Mouse (Mus musculus): ENCODE data around the gene Trhde. TPM values are rescaled to one million over a fixed set of nuclear protein-coding genes. Genes with fewer than 3 reads are reported as not detected.

The Trhde gene
- total RNA-seq, 1 experiment = not detected

DNA sequence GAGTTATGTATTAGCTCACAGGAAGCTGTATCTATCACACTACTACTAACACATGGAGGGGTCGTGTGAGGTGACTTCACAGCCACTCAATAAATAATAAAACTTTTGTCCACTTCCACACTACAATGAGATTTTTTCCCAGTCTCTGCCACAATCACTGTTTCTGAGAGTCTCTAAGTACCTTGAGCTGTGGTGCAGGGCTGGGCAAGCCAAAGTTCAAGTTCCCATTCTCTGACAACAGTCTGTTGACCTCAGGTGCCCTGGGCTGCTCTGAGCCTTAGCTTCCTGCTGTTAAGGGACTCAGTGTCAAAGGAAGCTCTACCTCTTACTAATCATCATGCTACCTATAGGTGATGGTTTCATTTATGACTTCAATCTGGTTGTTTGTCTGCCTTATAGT is 3.3 kb downstream of the Trhde start:
- Histone ChIP-seq H3K27ac (ENCODE audit: insufficient read depth, low read depth, low read length, poor library complexity, severe bottlenecking) (no peak overlapping the region), H3K9ac (ENCODE audit: insufficient read depth, low read depth, low read length, poor library complexity, severe bottlenecking) (no peak overlapping the region), H3K9me3 (ENCODE audit: control insufficient read depth, insufficient read depth, low read depth, low read length) (no peaks in the 10 kb centered on the region), H3K4me3 (ENCODE audit: insufficient read depth in 1 of 2, low read depth in 1 of 2, low read length in 2 of 2, poor library complexity in 1 of 2, severe bottlenecking in 1 of 2) (no peak overlapping the region), H3K36me3 (ENCODE audit: control insufficient read depth, insufficient read depth, low read length, poor library complexity, severe bottlenecking) (no peaks in the 10 kb centered on the region), H3K4me1 (ENCODE audit: control insufficient read depth in 2 of 2, insufficient read depth in 2 of 2, low read length in 2 of 2, poor library complexity in 1 of 2) (peaks cover 0 to 3% of the 10 kb centered on the region in 2 experiments; a peak in 1 of 4 replicates)
- DNase-seq (ENCODE audit: low read depth, low spot score) = no peak
- in situ Hi-C loops (cut with MboI; ENCODE audit: low sequenced_read_pairs in 2 of 2, unreplicated experiment in 2 of 2) = no loop called here
- no peak for TF ChIP-seq CHD2 (IDR thresholded peaks at IDR 0.05; ENCODE audit: low read depth, low read length)
- no peak for TF ChIP-seq MAFK (IDR thresholded peaks at IDR 0.05; ENCODE audit: insufficient read depth, low read depth, low read length)
- TF ChIP-seq ZNF384 (IDR thresholded peaks at IDR 0.05; ENCODE audit: low read depth, low read length) = no peak
- no peak for TF ChIP-seq ZC3H11A (IDR thresholded peaks at IDR 0.05; ENCODE audit: borderline replicate concordance, low read depth, low read length)
- no peak for TF ChIP-seq HCFC1 (IDR thresholded peaks at IDR 0.05; ENCODE audit: borderline replicate concordance, insufficient read depth, low read length)

DNA sequence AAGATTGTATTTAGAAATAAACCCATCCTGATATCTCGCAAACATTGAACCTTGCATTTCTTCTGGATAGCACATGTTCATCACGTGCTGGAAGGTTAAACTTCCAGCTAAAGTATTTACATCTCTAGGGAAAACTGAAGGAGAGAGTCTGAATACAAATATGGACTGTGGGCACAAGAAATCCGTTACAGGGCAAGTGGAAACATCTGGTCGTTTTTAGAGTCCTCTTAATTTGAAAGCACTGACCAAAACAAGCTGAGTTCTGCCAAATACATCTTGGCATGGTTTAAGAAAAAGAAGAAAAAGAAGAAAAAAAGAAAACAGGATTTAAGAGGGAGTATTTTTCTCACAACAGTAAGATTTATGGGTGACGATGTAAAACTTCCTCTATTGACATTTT is 3.9 kb downstream of the Trhde start:
- Histone ChIP-seq H3K27ac (ENCODE audit: insufficient read depth, low read depth, low read length, poor library complexity, severe bottlenecking) (no peak overlapping the region), H3K9me3 (ENCODE audit: control insufficient read depth, insufficient read depth, low read depth, low read length) (no peaks in the 10 kb centered on the region), H3K9ac (ENCODE audit: insufficient read depth, low read depth, low read length, poor library complexity, severe bottlenecking) (no peak overlapping the region), H3K4me1 (ENCODE audit: control insufficient read depth in 2 of 2, insufficient read depth in 2 of 2, low read length in 2 of 2, poor library complexity in 1 of 2) (peaks cover 0 to 3% of the 10 kb centered on the region in 2 experiments; a peak in 1 of 4 replicates), H3K4me3 (ENCODE audit: insufficient read depth in 1 of 2, low read depth in 1 of 2, low read length in 2 of 2, poor library complexity in 1 of 2, severe bottlenecking in 1 of 2) (no peak overlapping the region), H3K36me3 (ENCODE audit: control insufficient read depth, insufficient read depth, low read length, poor library complexity, severe bottlenecking) (no peaks in the 10 kb centered on the region)
- in situ Hi-C loops (cut with MboI; ENCODE audit: low sequenced_read_pairs in 2 of 2, unreplicated experiment in 2 of 2) = no loop called here
- TF ChIP-seq ZNF384 (IDR thresholded peaks at IDR 0.05; ENCODE audit: low read depth, low read length) = no peak
- no peak for TF ChIP-seq MAFK (IDR thresholded peaks at IDR 0.05; ENCODE audit: insufficient read depth, low read depth, low read length)
- TF ChIP-seq HCFC1 (IDR thresholded peaks at IDR 0.05; ENCODE audit: borderline replicate concordance, insufficient read depth, low read length) = no peak
- no peak for TF ChIP-seq CHD2 (IDR thresholded peaks at IDR 0.05; ENCODE audit: low read depth, low read length)
- no peak for TF ChIP-seq ZC3H11A (IDR thresholded peaks at IDR 0.05; ENCODE audit: borderline replicate concordance, low read depth, low read length)
- DNase-seq (ENCODE audit: low read depth, low spot score) = no peak

DNA sequence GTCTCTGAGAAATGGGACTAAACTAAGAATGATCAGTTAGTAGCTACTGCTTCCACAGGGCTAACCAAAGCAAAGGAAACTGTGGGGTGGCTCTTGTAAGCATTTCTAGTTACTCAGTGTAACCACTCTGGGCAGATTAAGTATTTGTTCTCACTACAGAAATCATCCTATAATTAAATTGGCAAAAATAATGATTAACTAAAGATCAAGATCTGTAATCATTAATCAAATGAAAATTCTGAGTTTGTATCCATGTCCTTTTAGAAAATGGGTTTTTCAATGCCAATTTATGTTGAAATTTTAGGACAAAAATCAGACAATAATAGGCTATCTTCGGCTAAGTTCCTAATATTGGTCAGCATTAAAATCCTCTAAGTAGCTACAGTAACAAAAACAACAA is 4.4 kb downstream of the Trhde start:
- in situ Hi-C loops (cut with MboI; ENCODE audit: low sequenced_read_pairs in 2 of 2, unreplicated experiment in 2 of 2) = no loop called here
- Histone ChIP-seq H3K27ac (ENCODE audit: insufficient read depth, low read depth, low read length, poor library complexity, severe bottlenecking) (no peak overlapping the region), H3K4me3 (ENCODE audit: insufficient read depth in 1 of 2, low read depth in 1 of 2, low read length in 2 of 2, poor library complexity in 1 of 2, severe bottlenecking in 1 of 2) (no peak overlapping the region), H3K36me3 (ENCODE audit: control insufficient read depth, insufficient read depth, low read length, poor library complexity, severe bottlenecking) (no peaks in the 10 kb centered on the region), H3K9ac (ENCODE audit: insufficient read depth, low read depth, low read length, poor library complexity, severe bottlenecking) (no peak overlapping the region), H3K4me1 (ENCODE audit: control insufficient read depth in 2 of 2, insufficient read depth in 2 of 2, low read length in 2 of 2, poor library complexity in 1 of 2) (peaks cover 0 to 3% of the 10 kb centered on the region in 2 experiments; a peak in 1 of 4 replicates), H3K9me3 (ENCODE audit: control insufficient read depth, insufficient read depth, low read depth, low read length) (no peaks in the 10 kb centered on the region)
- DNase-seq (ENCODE audit: low read depth, low spot score) = no peak
- TF ChIP-seq CHD2 (IDR thresholded peaks at IDR 0.05; ENCODE audit: low read depth, low read length) (no peak), HCFC1 (IDR thresholded peaks at IDR 0.05; ENCODE audit: borderline replicate concordance, insufficient read depth, low read length) (no peak), ZNF384 (IDR thresholded peaks at IDR 0.05; ENCODE audit: low read depth, low read length) (no peak), MAFK (IDR thresholded peaks at IDR 0.05; ENCODE audit: insufficient read depth, low read depth, low read length) (no peak), ZC3H11A (IDR thresholded peaks at IDR 0.05; ENCODE audit: borderline replicate concordance, low read depth, low read length) (no peak)

GRCm38 (mm10) chr10:114796872-114797271 is 5.2 kb downstream of the Trhde start:
- Histone ChIP-seq H3K36me3 (ENCODE audit: control insufficient read depth, insufficient read depth, low read length, poor library complexity, severe bottlenecking) (no peaks in the 10 kb centered on the region), H3K4me1 (ENCODE audit: control insufficient read depth in 2 of 2, insufficient read depth in 2 of 2, low read length in 2 of 2, poor library complexity in 1 of 2) (peaks cover 0 to 3% of the 10 kb centered on the region in 2 experiments; a peak in 1 of 4 replicates), H3K9ac (ENCODE audit: insufficient read depth, low read depth, low read length, poor library complexity, severe bottlenecking) (no peak overlapping the region), H3K9me3 (ENCODE audit: control insufficient read depth, insufficient read depth, low read depth, low read length) (no peaks in the 10 kb centered on the region), H3K27ac (ENCODE audit: insufficient read depth, low read depth, low read length, poor library complexity, severe bottlenecking) (no peak overlapping the region), H3K4me3 (ENCODE audit: insufficient read depth in 1 of 2, low read depth in 1 of 2, low read length in 2 of 2, poor library complexity in 1 of 2, severe bottlenecking in 1 of 2) (no peak overlapping the region)
- no peak for TF ChIP-seq ZNF384 (IDR thresholded peaks at IDR 0.05; ENCODE audit: low read depth, low read length)
- TF ChIP-seq CHD2 (IDR thresholded peaks at IDR 0.05; ENCODE audit: low read depth, low read length) = no peak
- TF ChIP-seq MAFK (IDR thresholded peaks at IDR 0.05; ENCODE audit: insufficient read depth, low read depth, low read length) = no peak
- TF ChIP-seq ZC3H11A (IDR thresholded peaks at IDR 0.05; ENCODE audit: borderline replicate concordance, low read depth, low read length) = no peak
- no peak for TF ChIP-seq HCFC1 (IDR thresholded peaks at IDR 0.05; ENCODE audit: borderline replicate concordance, insufficient read depth, low read length)
- in situ Hi-C loops (cut with MboI; ENCODE audit: low sequenced_read_pairs in 2 of 2, unreplicated experiment in 2 of 2) = no loop called here
- no peak for DNase-seq (ENCODE audit: low read depth, low spot score)

DNA sequence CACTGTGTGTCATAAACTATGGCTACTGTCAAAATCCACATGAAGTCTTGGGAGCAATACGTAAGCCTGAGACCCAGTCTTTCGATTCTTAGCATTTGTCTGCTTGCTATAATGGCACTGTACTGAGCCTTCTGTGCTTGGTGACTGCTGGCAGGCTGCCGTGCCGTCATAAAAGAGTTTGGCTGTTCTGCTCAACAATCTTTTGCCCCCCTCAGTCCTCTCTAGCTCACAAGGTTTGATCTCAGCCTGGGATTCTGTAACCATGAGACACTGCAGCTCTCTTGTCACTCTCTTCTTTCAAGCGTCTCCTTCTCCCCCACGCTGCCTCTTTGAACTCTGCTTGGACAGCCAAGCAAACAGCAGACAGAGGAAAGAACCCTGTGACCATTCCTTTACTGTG is 7.9 kb downstream of the Trhde start:
- H3K27ac ChIP-seq (ENCODE audit: insufficient read depth, low read depth, low read length, poor library complexity, severe bottlenecking) = no peak overlapping the region
- in situ Hi-C loops (cut with MboI; ENCODE audit: low sequenced_read_pairs in 2 of 2, unreplicated experiment in 2 of 2) = no loop called here
- no peaks in the 10 kb centered on the region for H3K36me3 ChIP-seq (ENCODE audit: control insufficient read depth, insufficient read depth, low read length, poor library complexity, severe bottlenecking)
- no peak overlapping the region for H3K4me3 ChIP-seq (ENCODE audit: insufficient read depth in 1 of 2, low read depth in 1 of 2, low read length in 2 of 2, poor library complexity in 1 of 2, severe bottlenecking in 1 of 2)
- H3K4me1 ChIP-seq (ENCODE audit: control insufficient read depth in 2 of 2, insufficient read depth in 2 of 2, low read length in 2 of 2, poor library complexity in 1 of 2) = no peaks in the 10 kb centered on the region
- no peaks in the 10 kb centered on the region for H3K9me3 ChIP-seq (ENCODE audit: control insufficient read depth, insufficient read depth, low read depth, low read length)
- TF ChIP-seq ZC3H11A (IDR thresholded peaks at IDR 0.05; ENCODE audit: borderline replicate concordance, low read depth, low read length) (no peak), HCFC1 (IDR thresholded peaks at IDR 0.05; ENCODE audit: borderline replicate concordance, insufficient read depth, low read length) (no peak), MAFK (IDR thresholded peaks at IDR 0.05; ENCODE audit: insufficient read depth, low read depth, low read length) (no peak), ZNF384 (IDR thresholded peaks at IDR 0.05; ENCODE audit: low read depth, low read length) (no peak), CHD2 (IDR thresholded peaks at IDR 0.05; ENCODE audit: low read depth, low read length) (no peak)
- no peak overlapping the region for H3K9ac ChIP-seq (ENCODE audit: insufficient read depth, low read depth, low read length, poor library complexity, severe bottlenecking)
- DNase-seq (ENCODE audit: low read depth, low spot score) = no peak

Data from ES-E14 (cell line).